Mouse (Mus musculus) embryonic fibroblast, embryonic 13.5 days (primary cell): Measurements from ENCODE around the gene Mdga1.

Experiments used
- CTCF ChIP-seq: IDR thresholded peaks from 2 replicates; pipeline ENCODE4 v1.5.1; 2011; ENCODE audit warnings: mild to moderate bottlenecking, control low read depth, low read length, moderate library complexity, borderline replicate concordance; ENCODE audit not compliant: insufficient read depth
- POLR2A ChIP-seq: IDR thresholded peaks from 2 replicates; pipeline ENCODE4 v1.6.1; 2011; ENCODE audit warnings: low read depth, mild to moderate bottlenecking, control low read depth, low read length, moderate library complexity

- TF ChIP-seq POLR2A (no peak), CTCF (no peak)
Measured at GRCm38 (mm10) chr17:30005103-30005443, 35.2 kb upstream of the Mdga1 start.
